Mouse (Mus musculus): ENCODE data around the gene Larp7. TPM values are rescaled to one million over a fixed set of nuclear protein-coding genes. Genes with fewer than 3 reads are reported as not detected.

Larp7 gene
- polyA plus RNA-seq, 1 experiment: not detected

DNA sequence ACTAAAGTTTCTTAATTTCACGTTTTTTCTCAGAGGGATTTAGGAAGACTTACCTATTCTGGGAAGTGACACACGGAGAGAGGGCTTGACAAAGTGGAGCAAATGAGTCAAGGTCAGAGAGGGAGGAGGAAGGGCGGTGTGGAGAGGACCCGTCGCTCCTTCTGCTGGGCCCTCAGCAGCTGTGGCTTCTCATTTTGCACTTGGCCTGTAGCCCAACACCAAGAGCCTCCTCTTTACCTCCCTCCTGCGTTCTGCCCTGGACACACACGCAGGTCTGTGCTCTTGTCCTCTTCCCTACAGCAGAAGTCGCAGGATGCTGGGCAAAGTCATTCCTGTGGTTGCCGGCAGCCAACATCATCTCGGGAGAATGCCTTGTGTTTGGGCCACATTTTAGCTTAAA lies 32.0 kb downstream of the Larp7 start:
- no peaks in the 10 kb centered on the region for H3K4me1 ChIP-seq (ENCODE audit: control insufficient read depth, insufficient read depth, low read length)
- TF ChIP-seq CTCF (IDR thresholded peaks at IDR 0.05; ENCODE audit: insufficient read depth, low read depth, low read length) (no peak), POLR2A (IDR thresholded peaks at IDR 0.05; ENCODE audit: insufficient read depth, low read depth, low read length) (no peak)
- 81% methylated on average over 10 of the region's 10 CpGs for WGBS
- H3K4me3 ChIP-seq (ENCODE audit: insufficient read depth, low read depth, low read length): no peak overlapping the region
- H3K27ac ChIP-seq (ENCODE audit: insufficient read depth, low read depth, low read length): no peak overlapping the region

DNA sequence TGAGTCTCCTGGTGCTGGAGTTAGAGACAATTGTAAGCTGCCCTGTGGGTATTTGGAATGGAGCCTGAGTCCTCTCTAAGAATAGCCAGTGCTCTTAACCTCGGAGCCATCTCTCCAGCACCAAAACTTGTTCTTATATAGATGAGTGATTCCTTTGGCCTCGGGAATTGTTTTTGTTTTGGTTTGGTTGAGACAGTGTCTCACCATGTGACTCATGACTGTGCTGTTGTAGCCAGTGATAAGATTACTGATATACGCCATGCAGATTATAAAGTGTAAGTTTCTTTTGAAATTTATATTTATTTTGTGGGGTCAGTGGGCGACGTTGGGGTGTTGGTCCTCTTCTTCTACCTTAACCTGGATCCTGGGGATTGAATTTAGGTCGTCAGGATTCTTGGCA lies 32.8 kb downstream of the Larp7 start:
- no peak overlapping the region for H3K4me3 ChIP-seq (ENCODE audit: insufficient read depth, low read depth, low read length)
- no peak for TF ChIP-seq CTCF (IDR thresholded peaks at IDR 0.05; ENCODE audit: insufficient read depth, low read depth, low read length)
- no peak for TF ChIP-seq POLR2A (IDR thresholded peaks at IDR 0.05; ENCODE audit: insufficient read depth, low read depth, low read length)
- H3K27ac ChIP-seq (ENCODE audit: insufficient read depth, low read depth, low read length): no peak overlapping the region
- no peaks in the 10 kb centered on the region for H3K4me1 ChIP-seq (ENCODE audit: control insufficient read depth, insufficient read depth, low read length)
- WGBS: 88% methylated on average over 6 of the region's 6 CpGs

DNA sequence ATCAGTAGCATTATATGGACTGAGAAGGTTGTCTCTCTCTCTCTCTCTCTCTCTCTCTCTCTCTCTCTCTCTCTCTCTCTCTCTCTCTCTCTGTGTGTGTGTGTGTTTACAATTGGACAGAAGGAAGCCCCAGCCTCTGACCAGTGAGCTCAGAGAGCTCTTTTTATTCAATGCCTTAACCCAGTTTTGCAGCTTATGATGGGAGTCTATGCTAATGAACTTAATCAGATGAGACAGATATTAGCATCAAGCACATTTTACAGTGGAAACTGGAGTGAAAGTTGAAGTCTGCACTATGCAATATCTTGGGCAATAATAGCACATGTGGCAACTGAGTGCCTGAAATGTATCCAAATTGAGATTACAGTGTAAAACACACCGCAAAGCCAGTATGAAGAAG lies 37.9 kb downstream of the Larp7 start:
- Histone ChIP-seq H3K4me3 (ENCODE audit: insufficient read depth, low read depth, low read length) (no peak overlapping the region), H3K4me1 (ENCODE audit: control insufficient read depth, insufficient read depth, low read length) (no peaks in the 10 kb centered on the region), H3K27ac (ENCODE audit: insufficient read depth, low read depth, low read length) (no peak overlapping the region)
- 79% methylated on average over 1 of the region's 1 CpGs for WGBS
- no peak for TF ChIP-seq CTCF (IDR thresholded peaks at IDR 0.05; ENCODE audit: insufficient read depth, low read depth, low read length)

DNA sequence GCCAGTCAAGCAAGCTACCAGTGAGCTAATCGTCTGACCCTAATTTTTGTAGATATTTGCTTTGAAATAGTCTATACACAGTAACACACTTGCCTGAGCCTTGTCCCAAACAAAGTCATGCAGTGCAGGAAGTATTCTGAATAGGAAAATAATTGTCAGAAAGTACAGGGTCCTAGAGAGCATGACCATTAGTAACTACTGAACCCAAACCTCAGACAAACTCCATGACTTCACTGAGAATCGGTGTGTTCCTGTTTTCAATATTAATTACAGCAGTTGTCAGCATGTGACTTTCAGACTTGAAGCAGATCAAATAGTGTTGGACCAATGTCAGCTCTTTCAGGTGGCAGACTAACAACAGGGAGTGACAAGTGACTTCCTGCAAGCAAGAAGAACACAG lies 39.5 kb downstream of the Larp7 start:
- 75% methylated on average over 2 of the region's 2 CpGs for WGBS
- Histone ChIP-seq H3K4me1 (ENCODE audit: control insufficient read depth, insufficient read depth, low read length) (no peaks in the 10 kb centered on the region), H3K27ac (ENCODE audit: insufficient read depth, low read depth, low read length) (no peak overlapping the region), H3K4me3 (ENCODE audit: insufficient read depth, low read depth, low read length) (no peak overlapping the region)
- no peak for TF ChIP-seq POLR2A (IDR thresholded peaks at IDR 0.05; ENCODE audit: insufficient read depth, low read depth, low read length)
- no peak for TF ChIP-seq CTCF (IDR thresholded peaks at IDR 0.05; ENCODE audit: insufficient read depth, low read depth, low read length)

DNA sequence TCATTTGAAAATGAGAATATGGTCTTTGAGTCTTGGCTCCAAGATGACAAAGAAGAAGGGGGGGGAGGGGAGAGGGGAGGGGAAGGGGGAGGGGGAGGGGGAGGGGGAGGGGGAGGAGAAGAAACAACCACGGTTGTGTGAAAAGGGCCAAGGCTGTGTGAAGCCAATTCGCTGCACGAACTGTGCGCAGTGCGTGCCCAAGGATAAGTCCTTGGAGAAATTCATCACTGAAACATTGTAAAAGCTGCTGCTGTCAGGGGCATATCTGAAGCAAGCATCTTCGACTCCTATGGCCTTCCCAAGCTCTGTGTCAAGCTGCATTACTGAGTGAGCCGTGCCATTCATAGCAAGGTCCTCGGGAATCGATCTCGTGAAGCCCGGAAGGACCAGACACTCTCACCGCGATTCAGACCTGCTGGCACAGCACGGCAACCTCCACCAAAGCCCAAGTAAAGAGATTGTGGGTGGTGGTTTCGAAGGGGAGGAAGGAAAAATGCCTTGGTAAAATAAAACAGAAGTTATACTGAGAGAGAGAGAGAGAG lies 40.3 kb downstream of the Larp7 start:
- Histone ChIP-seq H3K4me1 (ENCODE audit: control insufficient read depth, insufficient read depth, low read length) (no peaks in the 10 kb centered on the region), H3K4me3 (ENCODE audit: insufficient read depth, low read depth, low read length) (no peak overlapping the region), H3K27ac (ENCODE audit: insufficient read depth, low read depth, low read length) (no peak overlapping the region)
- no peak for TF ChIP-seq POLR2A (IDR thresholded peaks at IDR 0.05; ENCODE audit: insufficient read depth, low read depth, low read length)
- no peak for TF ChIP-seq CTCF (IDR thresholded peaks at IDR 0.05; ENCODE audit: insufficient read depth, low read depth, low read length)
- WGBS: 80% methylated on average over 15 of the region's 15 CpGs

DNA sequence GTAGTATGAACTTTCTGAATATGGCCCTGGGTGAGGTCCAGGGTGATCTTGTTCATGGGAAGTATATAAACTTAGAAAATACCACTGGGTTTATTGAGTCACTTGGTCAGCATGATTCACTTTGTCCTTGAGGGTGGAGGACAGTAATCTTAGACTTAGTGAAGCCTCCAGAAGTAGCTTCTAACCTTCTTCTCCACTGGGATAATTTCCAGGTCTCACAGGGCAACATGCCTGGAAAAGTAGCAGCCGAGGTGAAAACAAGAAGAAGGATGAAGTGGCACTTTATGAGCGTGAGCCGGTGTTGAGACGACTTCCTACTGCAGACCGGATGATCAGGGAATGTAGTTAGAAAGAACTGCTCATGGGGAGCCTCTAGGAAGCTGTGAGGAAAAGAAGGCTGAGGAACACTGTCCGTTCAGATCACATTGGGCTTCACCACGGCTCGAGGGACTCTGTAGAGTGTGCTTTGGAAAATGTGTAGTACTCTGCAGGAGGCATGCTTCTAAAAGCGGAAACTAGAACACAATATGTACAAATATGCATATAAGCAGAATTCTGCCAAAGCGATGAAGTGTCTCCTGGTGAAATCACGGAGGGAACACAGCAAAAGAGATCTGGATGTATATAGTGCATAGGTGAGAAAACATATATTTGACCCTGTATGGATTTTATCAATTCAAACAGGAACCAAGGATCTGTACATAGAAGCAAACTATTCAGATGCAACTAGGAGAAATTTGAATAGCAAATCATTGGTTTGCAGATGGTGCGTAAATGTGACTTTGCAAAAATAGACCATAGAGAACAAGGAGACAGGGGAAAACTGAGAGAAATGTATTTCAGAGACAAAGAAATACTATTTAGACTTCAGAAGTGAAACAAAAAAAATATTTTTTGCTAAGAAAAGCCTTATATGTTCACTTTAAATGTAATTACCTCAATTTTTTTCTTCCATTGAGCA lies 41.1 kb downstream of the Larp7 start:
- no peak overlapping the region for H3K4me3 ChIP-seq (ENCODE audit: insufficient read depth, low read depth, low read length)
- TF ChIP-seq POLR2A (IDR thresholded peaks at IDR 0.05; ENCODE audit: insufficient read depth, low read depth, low read length) (no peak), CTCF (IDR thresholded peaks at IDR 0.05; ENCODE audit: insufficient read depth, low read depth, low read length) (no peak)
- H3K27ac ChIP-seq (ENCODE audit: insufficient read depth, low read depth, low read length): no peak overlapping the region
- WGBS: 64% methylated on average over 12 of the region's 12 CpGs
- H3K4me1 ChIP-seq (ENCODE audit: control insufficient read depth, insufficient read depth, low read length): no peaks in the 10 kb centered on the region

DNA sequence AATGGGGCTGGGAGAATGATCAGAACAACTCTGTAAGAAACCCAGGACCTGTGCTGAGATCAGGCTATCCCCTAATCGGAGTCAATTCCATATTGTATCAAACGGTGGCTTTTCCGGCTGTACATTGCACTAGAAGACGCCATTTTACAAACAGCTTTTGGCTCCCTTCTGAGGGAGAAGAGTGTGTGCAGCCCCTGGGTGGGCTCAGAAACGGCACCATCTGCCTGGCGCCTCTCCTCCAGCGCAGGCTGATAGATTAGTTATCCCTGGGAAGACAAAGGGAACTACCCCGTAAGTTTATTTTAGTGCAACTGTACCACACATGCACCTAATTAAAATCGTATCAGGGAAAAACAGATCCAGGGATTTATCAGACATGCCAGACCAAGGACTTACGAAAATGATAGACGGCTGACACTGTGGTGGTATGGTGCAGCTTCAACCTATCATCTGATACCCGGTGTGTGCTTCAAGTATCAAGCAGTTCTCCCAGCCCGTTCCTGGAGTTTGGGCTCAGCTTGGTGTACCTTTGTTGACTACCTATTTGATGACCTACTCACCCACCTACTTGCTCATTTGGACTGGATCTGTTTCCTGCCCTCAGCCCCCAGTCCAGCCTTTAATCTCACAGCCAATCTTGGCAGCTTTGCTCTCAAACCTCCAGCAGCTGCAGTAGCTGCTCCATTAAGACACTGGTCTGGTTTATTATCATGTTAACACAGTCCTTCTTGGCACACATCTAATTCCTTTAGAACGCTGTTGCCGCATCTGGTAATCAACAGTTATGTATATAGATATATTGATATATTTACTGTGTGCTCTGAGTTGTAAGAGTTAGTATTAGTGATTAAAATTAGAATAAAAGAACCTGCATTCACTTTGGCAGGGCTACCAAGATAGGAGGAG lies 45.0 kb downstream of the Larp7 start:
- no peak overlapping the region for H3K4me3 ChIP-seq (ENCODE audit: insufficient read depth, low read depth, low read length)
- H3K27ac ChIP-seq (ENCODE audit: insufficient read depth, low read depth, low read length): no peak overlapping the region
- no peaks in the 10 kb centered on the region for H3K4me1 ChIP-seq (ENCODE audit: control insufficient read depth, insufficient read depth, low read length)
- WGBS: 53% methylated on average over 15 of the region's 15 CpGs
- TF ChIP-seq CTCF (IDR thresholded peaks at IDR 0.05; ENCODE audit: insufficient read depth, low read depth, low read length) (no peak), POLR2A (IDR thresholded peaks at IDR 0.05; ENCODE audit: insufficient read depth, low read depth, low read length) (no peak)

DNA sequence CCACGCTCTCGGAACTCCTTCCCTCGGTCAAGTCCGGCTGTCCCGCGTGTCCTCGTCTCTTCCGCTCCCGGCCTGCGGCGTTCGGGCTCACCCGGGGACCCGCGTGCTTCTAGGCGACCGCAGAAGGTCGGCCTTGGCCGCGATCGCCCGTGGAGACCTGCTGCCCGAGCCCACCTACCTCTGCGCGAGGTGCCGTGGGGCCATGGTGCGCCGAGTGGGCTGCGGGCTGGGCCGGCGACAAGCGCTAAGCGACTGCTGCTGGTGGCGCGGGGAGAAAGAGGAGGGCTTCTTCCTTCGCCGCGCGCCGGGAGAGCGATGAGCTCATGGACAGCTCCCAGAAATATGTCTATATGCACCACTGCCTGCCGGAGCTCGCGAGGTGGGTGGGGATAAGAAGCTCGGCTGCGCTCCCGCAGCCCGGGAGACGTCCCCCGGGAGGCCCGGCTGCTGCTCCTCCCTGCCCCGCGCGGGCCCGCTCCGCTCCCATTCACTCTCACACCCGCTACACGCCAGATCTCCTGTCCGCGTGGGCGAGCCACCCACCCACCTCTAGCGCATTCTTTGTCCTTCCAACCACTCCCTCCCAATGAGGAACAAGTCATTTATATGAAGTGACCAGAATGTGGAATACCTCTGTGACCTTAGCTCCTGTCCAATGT lies 54.3 kb downstream of the Larp7 start, which contains the start of gene Ank2:
Ank2 (minus strand) TSS at position 609 of the 659 bp plus-strand sequence.
- no peak for TF ChIP-seq POLR2A (IDR thresholded peaks at IDR 0.05; ENCODE audit: insufficient read depth, low read depth, low read length)
- TF ChIP-seq CTCF (IDR thresholded peaks at IDR 0.05; ENCODE audit: insufficient read depth, low read depth, low read length): no peak
- H3K27ac ChIP-seq (ENCODE audit: insufficient read depth, low read depth, low read length): no peak within 1 kb of the TSS
- no peaks in the 10 kb centered on the region for H3K4me1 ChIP-seq (ENCODE audit: control insufficient read depth, insufficient read depth, low read length)
- WGBS: under 1% methylated on average over 61 of the region's 62 CpGs
- H3K4me3 ChIP-seq (ENCODE audit: insufficient read depth, low read depth, low read length): peak within 1 kb of the TSS; percentile 77
